Mouse (Mus musculus) frontal cortex, adult (tissue): ENCODE results near the gene Synj2.

ENCODE experiments used
- ATAC-seq: cut with Nextera tagmentation; 2 replicates; pipeline ENCODE4 v1.9.2; 2017; ENCODE audit warnings: mild to moderate bottlenecking, moderate library complexity, mixed read lengths; ENCODE audit not compliant: low TSS enrichment

The Synj2 gene

DNA sequence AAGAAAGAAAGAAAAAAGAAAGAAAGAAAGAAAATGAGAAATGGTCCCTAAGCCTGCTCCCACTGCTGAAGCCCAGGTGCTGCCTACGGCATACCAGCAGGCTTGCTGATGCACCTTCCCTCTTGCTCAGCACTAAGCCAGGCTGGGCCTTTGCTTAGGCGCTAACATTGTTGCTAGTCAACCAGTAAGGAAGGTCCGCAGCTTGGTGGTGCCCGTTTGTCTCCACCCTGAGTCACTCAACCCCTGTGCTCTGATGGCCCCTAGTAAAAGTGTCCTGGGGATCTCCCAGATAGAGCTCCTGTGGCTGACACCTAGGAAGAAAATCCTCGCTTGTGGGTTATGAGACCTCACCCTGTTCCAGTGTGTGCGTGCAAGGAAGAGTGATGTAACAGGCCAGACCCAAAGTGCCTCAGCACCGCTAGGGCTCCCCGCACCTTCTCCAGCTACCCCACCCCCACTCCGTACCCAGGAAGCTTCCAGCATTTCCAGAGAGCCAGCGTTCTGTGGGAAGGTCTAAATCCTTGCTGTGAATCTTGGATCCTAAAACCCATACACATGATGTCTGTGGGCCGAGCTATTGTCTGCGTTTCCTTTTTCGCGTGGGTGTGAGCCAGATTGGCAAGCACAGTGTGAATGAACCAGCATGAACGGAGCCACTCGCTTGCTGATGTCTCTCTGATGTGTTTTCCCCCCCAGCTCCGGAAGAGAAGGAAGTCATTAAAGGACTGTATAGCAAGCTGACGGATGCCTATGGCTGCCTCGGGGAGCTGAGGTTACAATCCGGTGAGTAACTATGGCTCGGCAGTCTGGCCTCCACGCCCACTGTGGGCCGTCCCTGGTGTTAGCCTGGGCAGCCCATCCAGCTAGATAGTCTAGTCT lies 34.3 kb downstream of the Synj2 start:
- ATAC-seq: peak; percentile 59

DNA sequence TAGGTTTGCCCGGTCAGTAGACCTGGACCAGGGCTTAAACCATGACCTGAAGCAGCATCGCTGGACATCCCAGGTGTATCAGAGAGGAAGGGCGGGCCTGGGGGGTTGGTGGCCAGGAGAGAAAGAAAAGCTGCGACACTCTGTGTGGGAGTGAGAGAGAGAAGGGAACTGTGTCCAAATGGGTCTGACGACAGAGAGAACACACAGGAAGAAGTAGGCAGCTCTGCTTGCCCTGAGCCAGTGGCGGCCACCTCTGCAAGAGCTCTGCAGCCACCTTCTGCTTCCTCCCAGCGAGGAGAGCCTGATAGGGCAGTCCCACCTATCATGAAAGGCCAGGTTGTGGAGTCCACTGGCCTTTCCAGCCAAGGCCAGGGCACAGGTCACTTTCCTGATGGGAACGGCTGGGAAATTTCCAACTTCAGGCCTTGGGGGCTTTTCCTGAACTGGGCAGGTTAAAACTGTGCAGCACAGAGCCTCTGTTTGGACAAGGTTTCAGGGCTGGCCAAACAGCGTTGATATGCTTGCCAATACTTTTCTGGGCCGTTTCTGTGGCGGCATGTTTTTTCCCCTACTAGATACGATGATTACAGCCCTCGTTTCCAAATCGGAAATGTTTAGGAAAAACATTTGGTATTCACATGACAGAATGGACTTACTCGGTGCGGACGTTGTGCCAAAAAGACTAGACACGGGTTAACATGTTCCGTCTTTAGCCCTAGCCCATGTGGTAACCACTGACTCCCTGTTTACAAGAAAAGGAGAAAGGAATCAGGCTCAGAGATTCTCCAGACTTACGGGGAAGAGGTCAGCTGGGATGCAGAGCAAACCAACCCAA lies 35.4 kb downstream of the Synj2 start:
- ATAC-seq: peak; percentile 70

DNA sequence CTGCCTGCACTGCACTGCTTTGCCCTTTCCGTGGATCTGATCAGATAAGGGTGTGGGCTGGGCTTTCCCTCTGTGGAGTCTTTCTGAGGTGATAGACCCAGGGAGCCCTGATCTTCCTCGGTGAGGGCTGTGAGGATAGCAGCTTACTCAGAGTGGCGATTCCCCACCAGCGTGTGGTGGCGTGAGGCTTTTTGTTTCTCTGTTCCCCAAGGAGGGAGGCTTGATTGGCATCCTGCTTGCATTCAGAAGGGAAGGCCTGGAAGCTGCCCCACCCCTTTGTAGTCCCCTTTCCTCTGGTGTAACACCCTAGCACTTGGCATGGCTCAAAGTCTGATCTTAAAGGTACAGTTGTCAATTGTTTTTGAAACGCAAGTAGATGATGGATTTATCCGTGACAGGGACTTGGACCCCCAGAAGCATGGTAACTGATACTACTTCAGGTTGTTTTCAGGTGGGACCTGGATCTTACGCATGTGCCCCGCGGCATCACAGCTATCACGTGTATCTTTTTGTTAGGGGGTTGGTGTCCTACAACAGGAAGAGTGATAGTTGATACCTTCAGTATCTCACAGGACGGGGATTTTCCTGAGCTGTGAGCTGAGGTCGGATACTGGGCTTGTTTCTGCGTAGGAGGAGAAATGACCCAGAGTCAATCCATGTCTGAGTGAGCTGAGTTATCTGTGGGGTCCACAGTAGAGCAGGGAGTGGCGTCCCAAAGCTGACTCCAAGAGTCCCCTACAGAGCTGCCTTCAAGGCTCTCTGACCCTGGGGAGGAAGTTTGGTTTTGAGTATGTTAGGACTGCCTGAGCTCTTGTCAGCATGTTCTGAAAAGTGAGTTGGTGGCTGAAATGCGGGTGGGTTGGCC lies 36.2 kb downstream of the Synj2 start:
- ATAC-seq: peak; percentile 11; the same call in 1 of the 2 replicates

DNA sequence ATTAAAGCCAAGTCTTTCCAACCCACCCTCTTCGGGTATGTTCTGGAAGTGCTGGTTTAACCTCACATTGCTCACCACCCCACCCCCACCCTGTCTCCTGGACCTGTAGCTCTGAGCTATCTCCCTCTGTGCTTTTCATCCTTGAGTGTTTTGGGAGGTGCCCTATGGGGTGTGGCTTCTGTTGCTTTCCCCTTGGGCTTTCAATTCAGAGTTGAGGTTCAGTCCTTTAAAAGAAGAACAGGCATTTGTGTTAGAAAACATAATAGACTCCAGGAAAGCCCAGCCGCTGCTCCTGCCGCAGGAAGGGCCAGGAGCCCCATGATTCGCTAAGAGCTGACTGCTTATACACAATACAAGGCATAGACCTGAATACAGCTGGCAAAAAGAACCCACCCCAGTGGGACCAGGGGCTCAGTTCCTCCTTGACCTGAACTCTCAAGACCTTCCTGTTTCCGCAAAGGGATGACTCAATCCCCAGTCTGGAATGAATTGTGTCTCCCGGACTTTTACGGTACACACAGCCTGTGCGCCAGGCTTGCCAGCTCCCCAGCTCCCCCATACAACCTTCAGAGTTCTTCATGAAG lies 36.9 kb downstream of the Synj2 start:
- 0 out of 2 replicates have a peak, but pooled peaks have one; percentile 18 for ATAC-seq

DNA sequence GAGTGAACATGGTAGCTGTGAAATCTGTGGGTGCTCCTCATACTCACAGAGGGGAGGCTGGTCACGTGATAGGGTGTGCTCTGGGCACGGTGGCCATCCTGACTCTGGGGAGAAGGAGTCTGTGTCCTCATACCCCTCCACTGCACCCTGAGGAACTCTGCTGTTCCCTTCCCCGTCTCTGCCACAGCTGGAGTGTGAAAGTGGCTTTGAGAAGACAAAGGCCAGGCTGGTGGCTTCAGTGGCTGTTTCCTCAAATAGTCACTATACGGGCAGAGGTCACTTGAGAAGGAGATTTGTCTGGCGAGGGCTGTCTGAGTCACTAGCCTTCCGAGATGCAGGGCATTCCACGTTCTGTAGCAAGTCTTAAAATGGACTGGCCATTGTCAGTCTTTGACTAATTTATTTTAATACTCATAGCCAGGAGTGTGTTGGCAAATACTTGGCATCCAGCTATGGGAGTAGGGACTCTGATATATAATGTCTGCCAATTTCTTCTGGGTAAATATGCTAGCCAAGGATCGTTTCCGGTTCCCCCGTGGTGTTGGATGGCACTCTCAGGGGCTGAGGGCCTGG lies 37.5 kb downstream of the Synj2 start:
- ATAC-seq: no peak; the same call in 1 of the 2 replicates

DNA sequence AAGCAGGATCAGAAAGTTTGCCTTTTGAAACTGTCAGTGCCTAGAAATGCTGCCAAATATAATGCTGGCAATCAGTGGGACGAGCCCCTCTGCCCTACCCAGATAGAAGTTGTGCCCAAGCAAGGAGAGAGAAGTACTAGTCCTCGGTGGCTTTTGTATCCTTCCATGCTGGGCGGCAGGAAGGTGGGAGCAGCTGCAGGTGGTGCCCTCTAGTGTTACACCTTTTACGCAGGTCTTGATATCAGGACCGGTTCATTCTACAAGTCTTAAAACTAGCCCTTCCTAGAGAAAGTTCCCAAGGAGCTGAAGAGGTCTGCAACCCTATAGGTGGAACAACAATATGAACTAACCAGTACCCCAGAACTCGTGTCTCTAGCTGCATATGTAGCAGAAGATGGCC lies 39.8 kb downstream of the Synj2 start:
- no peak for ATAC-seq

DNA sequence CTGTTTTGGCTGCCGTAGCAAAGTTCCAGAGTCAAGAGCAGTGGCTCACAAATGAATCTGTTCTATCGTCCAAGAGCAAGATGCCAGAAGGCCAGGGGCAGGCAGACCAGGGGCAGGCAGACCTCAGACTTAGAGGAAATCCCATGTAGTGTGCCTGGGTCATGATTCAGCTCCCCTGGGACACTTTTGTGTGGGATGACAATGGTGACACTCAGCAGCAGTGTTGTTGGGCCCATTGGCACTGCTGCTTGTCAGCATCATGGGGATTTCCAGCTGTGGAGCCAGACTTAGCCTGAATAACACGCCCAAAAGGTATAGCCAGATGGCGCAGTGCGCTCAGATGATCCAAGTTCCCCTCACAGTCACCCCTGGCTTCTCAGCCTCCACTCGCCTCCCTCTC lies 42.1 kb downstream of the Synj2 start:
- no peak for ATAC-seq

DNA sequence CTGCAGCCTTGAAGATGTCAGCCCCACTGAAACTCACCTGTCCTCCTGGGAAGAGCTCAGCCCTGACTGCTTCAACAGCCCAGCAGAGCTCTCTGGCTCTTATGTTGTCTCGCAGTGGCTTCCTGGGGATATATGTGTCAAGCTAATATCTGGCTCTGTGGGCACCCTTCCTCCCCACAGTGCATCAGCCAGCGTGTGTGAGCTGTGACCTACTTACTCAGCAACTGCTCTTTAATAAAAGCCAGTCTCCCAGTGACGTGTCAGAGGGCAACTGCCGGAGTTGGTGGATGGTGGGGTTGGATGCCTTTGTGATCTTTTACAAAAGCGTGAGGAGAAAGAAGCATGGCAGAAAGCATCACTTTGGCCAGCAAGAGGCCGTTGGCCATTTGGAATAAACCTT lies 42.8 kb downstream of the Synj2 start:
- ATAC-seq: no peak

DNA sequence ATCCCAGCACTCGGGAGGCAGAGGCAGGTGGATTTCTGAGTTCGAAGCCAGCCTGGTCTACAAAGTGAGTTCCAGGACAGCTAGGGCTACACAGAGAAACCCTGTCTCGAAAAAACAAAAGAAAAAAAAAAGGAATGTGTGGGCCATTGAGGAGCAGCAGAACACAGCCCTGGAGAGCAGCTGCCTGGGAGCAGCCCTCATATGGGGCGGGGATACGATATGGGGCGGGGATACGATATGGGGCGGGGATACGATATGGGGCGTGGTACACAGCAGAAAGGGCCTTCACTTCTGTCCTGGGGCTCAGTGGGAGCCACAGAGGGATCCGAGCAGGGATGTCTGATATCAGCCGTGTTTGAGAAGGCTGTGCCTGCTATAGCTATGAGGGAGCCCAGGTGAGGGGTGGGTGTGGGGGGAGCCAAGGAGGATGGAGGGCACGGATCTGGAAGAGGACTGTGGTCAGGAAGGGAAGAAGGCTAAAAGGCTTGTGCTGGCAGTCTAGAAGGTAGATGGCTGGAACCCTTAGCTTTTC lies 43.7 kb downstream of the Synj2 start:
- ATAC-seq: no peak

DNA sequence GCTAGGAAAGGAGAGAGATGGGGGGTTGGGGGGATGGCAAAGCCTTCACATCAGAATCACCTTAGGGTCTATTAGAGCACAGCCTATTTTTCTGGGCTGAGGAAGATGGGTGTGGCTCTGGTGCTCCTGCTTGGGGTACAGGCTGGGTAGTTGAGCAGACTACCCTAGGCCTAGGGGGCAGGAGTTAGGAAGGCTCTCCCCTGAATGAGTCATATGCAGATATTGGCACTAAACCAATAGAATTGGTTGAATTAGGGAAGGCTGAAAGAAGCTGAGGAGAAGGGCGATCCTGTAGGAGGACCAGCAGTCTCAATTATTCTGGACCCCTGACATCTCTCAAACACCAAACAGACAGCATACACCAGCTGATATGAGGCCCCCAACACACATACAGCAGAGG lies 44.2 kb downstream of the Synj2 start:
- ATAC-seq: no peak

DNA sequence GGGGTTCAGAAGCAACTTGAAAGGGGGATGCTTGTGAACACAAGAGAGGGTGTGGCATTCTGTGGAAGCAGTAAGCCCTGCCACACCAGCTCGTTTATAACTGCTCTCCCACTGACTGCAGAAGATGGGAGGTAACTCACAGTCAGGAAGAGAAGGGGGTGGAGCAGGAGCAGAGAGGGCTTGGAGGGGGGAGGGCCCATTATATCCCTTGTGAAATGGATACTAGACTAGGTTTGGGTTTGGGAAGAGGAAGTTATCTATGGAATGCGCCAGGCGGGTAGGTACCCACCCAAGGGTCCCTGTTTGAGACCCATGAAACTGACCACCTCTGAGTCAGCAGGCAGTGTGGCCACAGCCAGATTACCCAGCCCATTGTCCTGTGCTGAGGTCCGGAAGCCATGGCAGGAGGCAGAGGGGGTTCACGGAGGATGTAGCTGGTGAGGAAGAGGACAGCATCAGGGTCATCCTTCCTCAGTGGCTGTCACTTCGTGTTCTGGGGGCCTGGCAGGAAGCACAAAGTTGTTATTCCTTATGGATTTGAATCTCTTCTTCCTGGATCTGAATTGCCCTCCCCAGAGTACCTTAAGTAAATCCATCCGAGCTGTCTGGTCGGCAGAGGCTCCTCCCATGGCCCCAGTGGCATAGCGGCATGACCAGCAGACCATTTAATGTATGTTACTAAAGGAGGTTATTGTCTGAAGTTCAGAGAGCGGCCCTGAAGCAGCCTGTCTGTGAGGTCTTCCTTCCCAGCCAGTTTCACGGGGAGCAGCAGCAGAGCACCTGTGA lies 46.4 kb downstream of the Synj2 start:
- no peak for ATAC-seq

DNA sequence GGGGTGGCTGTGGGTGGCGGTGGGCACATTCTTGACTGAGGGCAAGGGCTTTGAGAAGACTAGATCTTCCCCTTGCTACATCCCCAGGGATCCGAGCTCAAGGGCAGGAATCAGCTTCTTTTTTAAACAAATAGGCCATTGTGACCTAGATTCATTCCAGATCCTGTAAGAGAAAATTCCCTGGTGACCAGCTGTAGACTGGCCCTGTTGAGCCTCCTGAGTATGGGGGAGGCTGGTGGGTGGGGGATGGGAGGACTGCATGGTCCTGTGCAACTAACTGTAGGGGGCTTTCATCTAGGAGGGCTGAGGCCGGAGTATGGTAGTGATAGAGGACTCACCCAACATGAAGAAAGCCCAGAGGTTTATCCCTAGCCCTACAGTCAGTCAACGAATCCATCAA lies 47.0 kb downstream of the Synj2 start:
- no peak for ATAC-seq

DNA sequence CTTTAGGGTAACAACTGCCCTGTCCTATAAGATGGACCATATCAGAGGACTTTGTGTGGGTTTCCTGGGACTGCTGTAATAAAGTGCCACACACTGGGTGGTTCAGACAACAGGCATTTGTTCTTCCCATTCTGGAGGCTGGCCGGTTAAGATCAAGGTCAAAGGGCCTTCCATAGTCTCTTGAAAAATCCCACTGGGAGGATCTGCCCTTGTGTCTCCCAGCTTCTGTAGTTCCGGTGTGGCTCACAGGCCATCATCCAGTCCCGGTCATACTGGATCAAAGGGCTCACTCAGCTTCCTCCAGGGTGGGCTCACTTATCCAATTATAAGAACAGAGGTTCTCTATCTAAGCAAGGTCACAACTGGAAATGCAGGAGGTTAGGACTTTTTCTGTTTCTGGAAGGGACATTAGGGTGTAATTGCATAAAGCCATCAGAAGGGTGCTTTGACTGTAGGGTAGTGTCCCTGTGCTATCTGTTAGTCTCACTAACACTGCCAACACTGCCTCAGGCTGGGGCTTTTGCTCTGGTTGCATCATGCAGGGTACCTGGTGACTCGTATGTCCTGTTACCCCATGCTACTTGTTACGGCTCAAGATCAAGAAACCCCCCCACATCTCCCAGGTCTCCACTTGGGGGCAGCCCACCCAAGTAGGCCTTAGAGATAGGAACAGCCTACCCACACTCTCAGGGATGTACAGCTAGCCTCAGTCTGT lies 51.9 kb downstream of the Synj2 start:
- no peak for ATAC-seq

DNA sequence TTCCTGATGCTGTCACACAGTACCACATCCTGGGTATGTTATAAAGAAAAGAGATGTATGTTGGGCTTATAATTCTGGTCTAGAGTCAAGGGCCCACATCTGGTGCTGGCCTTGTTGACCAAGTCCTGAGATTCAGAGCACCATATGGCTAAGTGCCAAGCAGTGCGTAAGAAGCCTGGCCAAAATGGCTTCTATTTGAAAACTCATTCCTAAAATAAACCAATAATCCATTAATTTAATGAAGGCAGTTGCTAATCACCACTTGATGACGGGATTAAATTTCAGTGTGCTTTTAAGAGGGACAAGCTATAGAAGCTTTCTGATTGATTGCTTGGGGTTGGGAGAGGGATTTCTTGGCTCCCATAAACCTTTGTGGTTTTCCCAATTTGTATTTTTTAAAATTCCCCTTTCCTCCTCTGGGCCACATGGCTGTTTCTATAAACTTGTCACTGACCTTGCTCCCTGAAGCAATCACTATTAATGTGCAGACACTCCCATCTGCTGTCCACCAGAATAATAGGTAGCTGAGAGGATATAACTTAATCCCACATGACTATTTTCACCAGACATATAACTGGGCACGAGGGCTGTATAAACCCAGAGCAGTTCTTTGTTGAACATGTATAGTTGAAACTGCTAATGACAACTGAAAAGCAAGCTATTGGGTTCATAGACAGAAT lies 52.6 kb downstream of the Synj2 start:
- ATAC-seq: no peak

DNA sequence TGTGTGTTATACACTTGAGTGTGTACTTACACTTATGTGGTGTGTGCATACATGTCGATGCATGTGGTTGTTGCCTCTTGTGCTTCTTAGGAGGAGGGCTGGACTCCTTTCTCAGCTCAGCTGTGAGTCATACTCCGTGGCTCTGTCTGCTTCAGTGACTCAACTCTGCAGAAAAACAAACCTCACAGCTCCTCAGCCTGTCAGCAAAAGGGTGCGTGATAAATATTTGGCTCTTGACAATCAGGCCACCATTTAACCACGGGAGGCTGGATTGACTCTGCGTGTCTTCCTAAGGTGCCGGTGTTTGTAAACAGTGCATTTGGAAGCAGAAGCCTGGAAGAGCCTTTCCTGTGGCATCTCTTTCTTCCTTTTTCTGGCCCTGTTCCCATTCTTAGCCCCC lies 53.5 kb downstream of the Synj2 start:
- peak; percentile 88 for ATAC-seq

DNA sequence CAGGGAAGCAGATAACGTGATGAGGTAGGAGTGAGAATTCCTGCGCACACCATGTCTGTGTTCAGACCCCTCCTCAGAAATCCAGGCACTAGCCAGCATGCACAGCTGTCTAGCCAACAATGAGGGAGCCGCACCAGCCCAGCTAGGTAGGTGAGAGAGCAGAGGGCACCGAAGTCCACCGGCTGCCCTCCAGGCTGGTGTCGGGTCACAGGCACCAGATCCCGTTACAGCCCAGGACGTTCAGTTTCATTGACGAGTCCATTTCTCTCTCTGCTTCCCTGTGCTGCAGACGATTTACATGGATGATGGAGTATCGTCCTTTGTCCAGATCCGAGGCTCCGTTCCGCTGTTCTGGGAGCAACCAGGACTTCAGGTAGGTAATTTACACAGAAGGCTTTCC lies 55.5 kb downstream of the Synj2 start:
- no peak for ATAC-seq

DNA sequence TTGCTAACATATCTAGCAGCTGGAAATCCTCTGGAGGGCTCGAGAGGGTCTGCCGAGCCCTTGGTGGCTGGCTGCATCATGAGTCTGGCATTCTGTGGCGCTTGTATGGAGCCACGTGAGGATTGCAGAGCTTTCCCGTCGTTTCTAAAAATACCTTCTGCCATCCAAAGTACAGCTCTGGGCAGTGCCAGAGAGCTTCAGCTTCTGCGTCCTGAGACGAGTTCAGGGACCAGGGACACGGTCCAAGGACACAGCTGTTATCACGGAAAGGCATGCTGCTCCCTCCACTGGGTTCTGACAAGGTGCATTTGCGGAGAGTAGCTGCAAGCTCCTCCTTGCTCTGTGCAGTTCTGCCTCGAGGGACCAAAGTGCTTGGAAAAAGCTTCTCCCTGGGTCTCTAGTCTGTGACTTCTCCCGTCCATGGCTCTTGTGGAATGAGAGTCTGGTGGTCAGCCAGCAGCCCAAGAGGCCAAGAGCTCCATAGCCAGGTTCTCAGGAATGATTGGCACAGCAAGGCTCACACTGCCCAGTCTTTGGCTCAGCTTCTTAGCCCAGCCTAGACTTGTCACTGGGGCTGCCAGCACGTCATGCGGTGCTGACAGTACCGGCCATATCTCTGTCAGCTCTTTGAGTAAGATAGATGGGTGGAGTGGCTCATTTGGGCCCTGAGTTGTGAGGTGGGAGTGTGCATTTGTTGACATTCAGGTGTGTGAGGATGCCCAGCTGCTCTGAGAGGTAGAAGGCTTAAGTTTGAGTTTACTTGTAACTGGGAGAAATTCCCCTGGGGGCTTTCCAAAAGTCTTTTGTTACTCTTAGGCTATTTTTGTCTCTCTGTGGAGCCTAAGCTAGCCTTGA lies 56.5 kb downstream of the Synj2 start:
- no peak for ATAC-seq

DNA sequence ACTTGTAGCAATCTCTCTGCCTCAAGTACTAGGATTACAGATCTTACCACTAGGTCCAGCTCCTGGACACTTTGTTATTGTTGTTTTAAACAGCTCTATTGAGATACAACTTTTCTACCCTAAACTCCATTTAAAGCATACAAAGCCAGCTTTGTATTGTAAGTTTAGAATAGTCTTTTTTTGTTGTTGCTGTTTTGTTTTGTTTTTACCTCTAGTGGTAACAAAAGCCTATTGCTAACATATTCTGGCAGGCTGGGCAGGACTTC lies 57.1 kb downstream of the Synj2 start:
- no peak for ATAC-seq
